Mouse (Mus musculus) heart, adult 8-10 months (tissue): Measurements from ENCODE around the gene Ackr3. TPM values are rescaled to one million over a fixed set of nuclear protein-coding genes. Genes with fewer than 3 reads are reported as not detected.

Experiments used
- DNase-seq: peaks from one replicate; pipeline ENCODE4 v3.0.0; 2022; ENCODE audit warnings: low spot score
- total RNA-seq, 4 experiments: library from RNA; stranded (reverse); gene quantifications; 2 replicates each; pipeline ENCODE4 v1.2.4; 2022

The Ackr3 gene
- 10 to 100 TPM; 46.3 to 71.9 (median 54.9) TPM for total RNA-seq

- DNase-seq, result peak; percentile 94
Measured at GRCm38 (mm10) chr1:90203783-90204690, at the start of gene Ackr3. Gene Ackr3, plus strand, starts transcription at chr1:90203980.

GRCm38 (mm10) chr1:90156589-90156988, 47.2 kb upstream of the Ackr3 start:
- no peak for DNase-seq

- DNase-seq, result no peak
Measured at GRCm38 (mm10) chr1:90159927-90160326, 43.9 kb upstream of the Ackr3 start.

- peak; percentile 68 for DNase-seq
Measured at GRCm38 (mm10) chr1:90161623-90162022, 42.2 kb upstream of the Ackr3 start.

GRCm38 (mm10) chr1:90162379-90162857, 41.4 kb upstream of the Ackr3 start:
- DNase-seq, result peak; percentile 63

- no peak for DNase-seq
Measured at GRCm38 (mm10) chr1:90163161-90163560, 40.6 kb upstream of the Ackr3 start.

GRCm38 (mm10) chr1:90164319-90164718, 39.5 kb upstream of the Ackr3 start:
- DNase-seq, result no peak

- no peak for DNase-seq
Measured at GRCm38 (mm10) chr1:90174338-90174737, 29.4 kb upstream of the Ackr3 start.

- no peak for DNase-seq
Measured at GRCm38 (mm10) chr1:90176223-90176622, 27.6 kb upstream of the Ackr3 start.

- DNase-seq, result no peak
Measured at GRCm38 (mm10) chr1:90177565-90177964, 26.2 kb upstream of the Ackr3 start.

- DNase-seq, result no peak
Measured at GRCm38 (mm10) chr1:90177978-90178377, 25.8 kb upstream of the Ackr3 start.

- no peak for DNase-seq
Measured at GRCm38 (mm10) chr1:90180479-90180878, 23.3 kb upstream of the Ackr3 start.

GRCm38 (mm10) chr1:90180966-90181699, 22.6 kb upstream of the Ackr3 start:
- no peak for DNase-seq

GRCm38 (mm10) chr1:90182521-90182920, 21.3 kb upstream of the Ackr3 start:
- no peak for DNase-seq

- no peak for DNase-seq
Measured at GRCm38 (mm10) chr1:90183602-90184001, 20.2 kb upstream of the Ackr3 start.

GRCm38 (mm10) chr1:90186173-90186572, 17.6 kb upstream of the Ackr3 start:
- peak; percentile 19 for DNase-seq

- no peak for DNase-seq
Measured at GRCm38 (mm10) chr1:90186874-90187273, 16.9 kb upstream of the Ackr3 start.

- no peak for DNase-seq
Measured at GRCm38 (mm10) chr1:90189046-90189445, 14.7 kb upstream of the Ackr3 start.

GRCm38 (mm10) chr1:90201246-90201645, 2.5 kb upstream of the Ackr3 start:
- peak; percentile 31 for DNase-seq

GRCm38 (mm10) chr1:90201655-90202054, 2.1 kb upstream of the Ackr3 start:
- no peak for DNase-seq

GRCm38 (mm10) chr1:90202207-90202978, 1.4 kb upstream of the Ackr3 start:
- DNase-seq, result peak; percentile 93

- DNase-seq, result no peak
Measured at GRCm38 (mm10) chr1:90203341-90203740, 439 bp upstream of the Ackr3 start.
